Mouse (Mus musculus): Measurements from ENCODE around the gene Cox16.
A peak's percentile ranks its signal among the peaks of the same experiment; 100 is the strongest.
"Not testable (repeated sequence)": the region's sequence is repeated elsewhere in the genome, so short reads cannot be mapped to it uniquely, and the experiment has no call there.

Gene Cox16

GRCm38 (mm10) chr12:81484727-81485191, at the start of gene Cox16:
TSS of gene Cox16 (minus strand) at chr12:81485127.
- DNase-seq (ENCODE audit: low read depth), result peak; percentile 92

DNA sequence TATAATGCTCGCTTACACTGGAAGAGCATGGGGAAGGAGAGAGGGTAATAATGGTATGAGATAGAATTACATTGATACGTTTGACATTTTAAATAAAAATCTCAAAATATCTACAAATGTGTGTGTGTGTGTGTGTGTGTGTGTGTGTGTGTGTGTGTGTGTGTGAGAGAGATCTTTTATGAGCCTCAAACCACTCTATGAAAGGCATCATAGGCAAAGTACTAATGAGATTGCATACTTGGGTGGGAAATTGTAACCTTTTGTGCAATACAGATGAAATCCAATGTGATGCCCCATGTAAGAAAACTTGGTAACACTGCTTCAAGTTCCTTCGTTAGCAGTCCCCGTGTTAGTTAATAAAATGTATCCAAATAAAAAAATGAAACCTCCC, 48.1 kb upstream of the Cox16 start:
- DNase-seq (ENCODE audit: low read depth), result no peak

DNA sequence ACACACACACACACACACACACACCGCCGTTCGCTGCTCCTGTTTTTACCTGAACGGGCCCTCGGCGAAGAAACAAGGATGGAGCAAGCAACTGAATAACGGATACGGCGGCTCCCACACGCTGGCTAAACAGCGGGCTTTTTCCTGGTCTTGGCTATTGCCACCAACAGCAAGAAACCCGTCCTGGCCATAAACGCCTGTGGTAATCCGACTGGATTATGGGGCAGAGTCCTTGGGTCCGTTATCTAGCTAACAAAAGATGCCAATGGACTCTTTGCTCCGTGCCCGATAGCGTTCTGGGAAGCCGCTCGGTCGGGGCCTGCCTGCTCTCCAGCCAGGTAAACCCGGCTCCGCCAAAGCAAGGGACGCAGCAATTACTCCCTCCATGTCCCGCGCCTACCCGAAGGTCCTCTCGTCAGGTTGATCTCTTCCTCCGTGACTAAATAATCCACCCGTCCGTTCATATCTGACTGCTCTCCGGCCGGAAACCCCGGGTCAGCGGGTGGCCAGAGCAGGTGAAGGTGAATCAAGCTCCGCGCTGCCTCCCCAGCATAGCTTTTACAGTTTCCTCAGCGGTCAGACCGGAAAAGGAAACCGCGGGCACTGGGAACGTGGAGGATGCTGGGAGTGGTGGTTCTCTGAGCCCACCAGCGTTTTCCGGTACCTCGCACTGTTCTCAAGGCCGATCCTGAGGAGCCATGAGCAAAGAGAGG, 47.5 kb upstream of the Cox16 start, which contains the start of the genes Gm20498 and Synj2bp:
Gene Gm20498 (minus strand): TSS at position 590 of the 713 bp plus-strand sequence.
Gene Synj2bp (minus strand): TSS at position 596 of the 713 bp plus-strand sequence.
- DNase-seq (ENCODE audit: low read depth), result peak; percentile 92

GRCm38 (mm10) chr12:81530587-81530986, 45.7 kb upstream of the Cox16 start:
- peak; percentile 47 for DNase-seq (ENCODE audit: low read depth)

GRCm38 (mm10) chr12:81496906-81497305, 12.0 kb upstream of the Cox16 start:
- peak; percentile 14 for DNase-seq (ENCODE audit: low read depth)

GRCm38 (mm10) chr12:81490491-81490890, 5.6 kb upstream of the Cox16 start:
- no peak for DNase-seq (ENCODE audit: low read depth)

GRCm38 (mm10) chr12:81485311-81485710, 384 bp upstream of the Cox16 start:
- DNase-seq (ENCODE audit: low read depth), result no peak

- no peak for DNase-seq (ENCODE audit: low read depth)
Observed at GRCm38 (mm10) chr12:81484212-81484611, 715 bp downstream of the Cox16 start.

GRCm38 (mm10) chr12:81483656-81484055, 1.3 kb downstream of the Cox16 start:
- peak; percentile 81 for DNase-seq (ENCODE audit: low read depth)

DNA sequence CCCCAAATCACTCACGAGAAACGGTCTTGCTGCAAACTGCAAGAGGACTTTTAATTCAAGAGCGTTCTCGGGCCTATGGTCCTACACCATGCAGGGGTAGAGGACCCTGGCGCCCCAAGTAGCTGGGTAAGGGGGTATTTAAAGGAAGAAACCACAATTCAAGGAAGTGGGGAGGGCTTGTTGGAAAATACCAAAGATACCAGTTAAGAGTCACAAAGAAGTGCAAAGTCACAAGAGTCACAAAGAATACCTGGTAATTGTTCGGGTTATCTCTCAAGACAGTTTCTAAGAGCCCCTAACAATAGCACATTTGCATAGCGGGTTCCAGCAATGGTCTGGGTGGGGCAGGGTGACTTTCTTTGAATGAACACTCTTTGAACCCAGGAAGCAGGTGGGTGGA, 25.9 kb downstream of the Cox16 start:
- not testable (repeated sequence) for DNase-seq (ENCODE audit: low read depth)

DNA sequence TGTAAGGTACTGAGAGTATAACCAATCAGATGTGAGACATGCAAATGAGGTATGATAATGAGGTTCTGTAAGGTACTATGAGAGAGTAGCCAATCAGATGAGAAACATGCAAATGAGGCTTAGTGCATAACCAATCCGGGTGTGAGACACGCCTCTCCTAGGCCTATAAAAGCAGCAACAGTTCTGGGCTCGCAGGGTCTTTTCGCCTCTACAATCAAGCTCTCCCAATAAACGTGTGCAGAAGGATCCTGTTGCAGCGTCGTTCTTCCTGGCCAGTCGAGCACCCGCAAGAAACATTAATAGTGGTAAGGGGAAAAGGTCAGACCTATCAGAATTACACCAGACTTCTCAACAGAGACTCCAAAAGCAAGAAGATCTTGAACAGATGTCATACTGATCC, 45.9 kb downstream of the Cox16 start:
- not testable (repeated sequence) for DNase-seq (ENCODE audit: low read depth)

DNA sequence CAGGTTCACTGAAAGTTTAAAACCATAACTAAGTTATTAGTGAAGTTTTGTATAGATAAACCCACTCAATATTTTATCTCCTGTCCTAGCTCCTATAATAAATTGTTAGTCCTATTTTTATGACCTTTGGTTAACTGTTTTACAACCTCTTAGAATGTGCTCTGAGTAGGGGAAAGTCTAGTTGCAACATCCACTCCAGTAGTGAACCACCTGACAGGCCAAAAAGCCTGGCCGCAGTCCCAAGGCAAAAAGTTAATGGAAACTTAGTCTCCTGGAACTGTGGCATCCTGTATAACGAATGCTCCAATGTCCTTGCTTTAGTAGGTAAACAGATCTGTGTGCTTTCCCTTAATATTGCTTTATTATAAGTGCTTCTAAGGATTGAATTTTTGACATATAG, 50.1 kb downstream of the Cox16 start:
- not testable (repeated sequence) for DNase-seq (ENCODE audit: low read depth)

GRCm38 (mm10) chr12:81421846-81422245, 63.1 kb downstream of the Cox16 start, which contains the start of gene Adam4:
TSS of gene Adam4 (minus strand) at chr12:81421946.
- DNase-seq (ENCODE audit: low read depth), result no peak

DNA sequence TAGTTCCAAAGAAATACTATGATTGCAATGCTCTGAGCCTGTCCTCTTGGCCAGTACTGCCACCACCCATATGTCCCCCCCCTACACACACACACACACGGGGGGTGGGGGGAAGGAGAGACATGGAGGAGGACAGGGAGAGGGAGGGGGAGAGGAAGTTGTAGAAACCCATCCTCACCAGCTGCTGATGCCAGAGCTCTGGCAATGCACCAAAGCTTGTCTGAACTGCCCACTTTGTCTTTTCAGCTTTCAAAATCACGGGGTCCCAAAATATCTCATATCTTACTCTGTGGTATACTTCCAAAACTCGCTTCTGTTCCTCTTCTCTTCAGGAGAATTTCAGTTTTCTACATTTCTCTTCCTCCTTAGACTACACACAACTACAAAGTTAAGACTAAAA, 71.7 kb downstream of the Cox16 start:
- no peak for DNase-seq (ENCODE audit: low read depth)

DNA sequence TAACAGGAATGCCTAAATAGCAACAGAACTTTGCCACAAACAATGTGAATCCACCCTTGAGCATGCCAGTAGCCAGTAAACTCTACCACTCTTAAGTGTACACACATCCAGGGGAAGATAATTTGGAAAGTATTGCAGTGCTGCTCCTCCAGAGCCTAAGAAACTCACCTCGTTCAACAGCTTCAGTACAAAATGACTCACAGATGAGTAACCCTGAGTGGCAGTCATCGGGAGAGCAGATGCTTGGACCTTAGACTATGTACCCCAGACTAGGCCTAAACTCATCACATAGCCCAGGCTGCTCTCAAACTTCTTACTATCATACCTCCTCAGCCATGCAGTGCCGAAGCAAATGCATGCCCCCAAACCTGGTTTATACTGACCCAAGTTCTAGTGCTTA, 76.0 kb downstream of the Cox16 start:
- DNase-seq (ENCODE audit: low read depth), result peak; percentile 27

DNA sequence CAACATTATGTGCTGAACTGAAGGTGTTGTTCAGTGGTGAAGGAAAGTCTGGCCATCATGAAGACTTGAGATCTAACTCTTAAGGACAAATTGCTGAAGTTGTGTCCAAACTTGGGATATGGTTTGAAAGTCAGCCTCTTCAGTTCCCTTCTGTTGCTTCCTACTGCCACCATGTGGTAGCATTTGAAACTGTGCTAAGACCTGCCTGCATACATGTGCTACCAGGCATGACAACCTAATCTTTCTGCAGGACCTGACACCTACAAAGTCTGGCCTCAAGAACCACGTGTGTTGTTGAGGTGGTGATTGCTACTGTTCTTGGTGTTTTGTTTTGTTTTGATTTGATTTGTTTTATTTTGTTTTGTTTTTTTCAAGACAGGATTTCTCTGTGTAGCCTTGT, 82.7 kb downstream of the Cox16 start:
- peak; percentile 79 for DNase-seq (ENCODE audit: low read depth)

- DNase-seq (ENCODE audit: low read depth), result not testable (repeated sequence)
Observed at GRCm38 (mm10) chr12:81379364-81379763, 105.6 kb downstream of the Cox16 start, which contains the start of gene Gm4787. TSS of gene Gm4787 (minus strand) at chr12:81379464.

- no peak for DNase-seq (ENCODE audit: low read depth)
Observed at GRCm38 (mm10) chr12:81333841-81334240, 151.1 kb downstream of the Cox16 start.

DNA sequence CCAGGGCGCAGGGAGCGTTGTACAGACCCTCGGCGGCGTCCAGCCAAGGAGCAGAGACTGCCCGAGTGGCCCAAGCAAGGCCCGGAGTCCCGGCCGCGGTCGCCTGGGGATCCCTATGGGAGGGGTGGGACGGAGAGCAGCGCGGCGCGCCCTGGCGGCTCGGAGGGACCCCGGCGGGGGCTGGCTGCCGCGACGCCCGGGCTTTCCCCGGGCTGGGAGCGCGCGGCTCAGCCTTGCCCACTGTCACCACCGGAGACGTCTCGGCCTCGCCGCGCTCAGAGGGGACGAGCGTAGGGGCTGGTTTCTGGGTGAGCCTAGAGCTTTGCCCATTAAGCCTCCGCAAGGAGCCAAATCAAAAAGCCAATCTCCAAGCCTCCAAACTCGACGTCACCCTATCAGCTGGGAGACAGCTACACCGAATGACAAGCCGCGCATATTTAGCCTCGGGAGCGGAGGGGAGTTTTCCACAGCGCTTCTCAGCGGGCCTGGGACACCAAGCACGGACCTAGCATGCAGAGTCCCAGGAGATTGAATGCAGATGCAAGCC, 152.0 kb downstream of the Cox16 start, which contains the start of gene Slc8a3:
Gene Slc8a3 (minus strand): TSS at position 306 of the 547 bp plus-strand sequence.
- DNase-seq (ENCODE audit: low read depth), result no peak

DNA sequence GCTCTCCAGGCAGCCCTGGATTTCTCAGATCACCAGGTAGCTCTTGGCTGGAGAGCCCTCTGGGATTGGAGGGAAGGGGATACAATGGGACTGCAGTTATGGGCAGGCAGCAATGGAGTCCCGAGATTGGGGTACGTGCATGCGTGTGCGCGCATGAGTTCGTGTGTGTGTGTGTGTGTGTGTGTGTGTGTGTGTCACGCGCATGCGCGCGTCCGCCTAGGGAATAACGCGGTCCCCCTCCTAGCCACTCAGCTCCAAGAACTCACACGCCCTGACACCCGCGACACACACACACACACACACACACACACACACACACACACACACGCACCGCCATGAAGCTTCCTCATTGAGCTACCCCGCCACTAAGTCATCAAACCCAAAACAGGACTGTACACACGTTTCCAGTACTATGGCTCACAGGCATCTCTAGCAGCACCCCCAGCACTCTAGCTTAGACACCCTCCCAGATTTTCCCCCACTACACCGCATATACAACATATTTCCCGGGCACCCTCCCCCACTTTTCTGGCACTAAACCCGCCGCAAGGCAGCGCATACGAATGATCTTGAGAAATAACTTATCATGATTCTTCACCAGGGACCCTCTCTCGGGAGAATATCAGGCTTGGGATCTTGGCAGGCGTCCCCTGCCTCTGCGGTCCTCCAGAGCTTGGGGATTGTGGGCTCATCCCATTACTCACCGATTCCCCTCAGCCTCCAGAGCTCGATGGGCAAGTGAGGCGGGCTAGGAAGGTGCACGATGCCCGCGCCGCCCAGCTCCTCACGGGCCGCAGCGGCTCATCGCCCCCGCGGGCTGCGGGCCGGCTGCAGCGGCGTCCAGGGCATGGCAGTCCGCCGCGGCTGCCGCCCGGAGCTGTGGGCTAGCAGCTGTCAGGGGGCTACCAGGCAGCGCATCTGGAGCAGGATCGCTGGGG, 152.7 kb downstream of the Cox16 start:
- DNase-seq (ENCODE audit: low read depth), result no peak

- DNase-seq (ENCODE audit: low read depth), result no peak
Observed at GRCm38 (mm10) chr12:81331046-81331638, 153.8 kb downstream of the Cox16 start.

DNA sequence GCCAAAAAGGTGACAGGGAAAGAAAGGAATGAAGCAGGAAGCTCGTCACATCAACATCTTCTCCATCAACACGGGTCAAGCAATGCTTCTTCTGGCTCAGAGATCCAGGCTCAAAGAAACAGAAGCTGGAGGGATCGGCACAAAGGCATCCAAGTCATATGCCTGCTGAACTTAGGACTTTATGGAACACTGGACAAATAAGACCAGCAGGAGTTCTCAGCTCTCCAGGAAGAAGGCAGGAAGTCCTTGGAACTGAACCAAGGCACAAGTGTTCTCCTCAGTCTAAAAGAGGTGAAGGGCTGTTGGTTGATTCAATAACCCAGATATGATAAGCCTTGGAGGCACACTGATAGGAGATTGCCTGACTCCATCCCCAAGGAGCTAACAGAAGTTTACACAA, 159.9 kb downstream of the Cox16 start:
- DNase-seq (ENCODE audit: low read depth), result no peak
